ENCODE assay signal across 9 mouse cellular contexts in genomic region chr8:13105908-13106551, GRCm38 (mm10). TPM values are rescaled to one million over a fixed set of nuclear protein-coding genes. Genes with fewer than 3 reads are reported as not detected.
A peak's percentile ranks its signal among the peaks of the same experiment; 100 is the strongest.
DNase-seq lines count a peak whose midpoint lies in the region; ATAC-seq and TF ChIP-seq lines count a peak whose summit lies in the region.
"Had no signal": no experiment of that assay in that cellular context is flagged by ENCODE, and none has a peak within 500 bp of the region (broad histone marks: within the 10 kb centered on the region; RNA-seq: fewer than 3 reads in every experiment).

No protein-coding gene starts in this region.

- H3K27me3 ChIP-seq in forebrain, embryonic 13.5 days, result no peaks in the 10 kb centered on the region
- no peaks in the 10 kb centered on the region for H3K27me3 ChIP-seq in intestine, embryonic 15.5 days (replicated peaks)
- no peaks in the 10 kb centered on the region for H3K27me3 ChIP-seq in liver, postnatal 0 days (ENCODE audit: insufficient read depth, low read length)
- H3K27me3 ChIP-seq in small intestine, adult 2 months (ENCODE audit: control insufficient read depth, insufficient read depth, low read length), result no peaks in the 10 kb centered on the region

- peaks cover 36% of the 10 kb centered on the region for H3K4me1 ChIP-seq in forebrain, embryonic 13.5 days
- H3K4me1 ChIP-seq in intestine, embryonic 15.5 days (replicated peaks), result peaks cover 18% of the 10 kb centered on the region
- peaks cover 28% of the 10 kb centered on the region for H3K4me1 ChIP-seq in liver, postnatal 0 days (ENCODE audit: insufficient read depth)
- H3K4me1 ChIP-seq in small intestine, adult 2 months (ENCODE audit: control insufficient read depth, insufficient read depth, insufficient read length, low read length), result peaks cover 3% of the 10 kb centered on the region; the same call in 1 of the 2 replicates

- H3K4me2 ChIP-seq in forebrain, embryonic 13.5 days, result peak overlapping the region; percentile 96
- H3K4me2 ChIP-seq in intestine, embryonic 15.5 days (replicated peaks), result peak overlapping the region; percentile 84
- H3K4me2 ChIP-seq in liver, postnatal 0 days (ENCODE audit: low read depth, low read length), result peak overlapping the region; percentile 67

- peak; percentile 32 to 43 for DNase-seq in left cerebral cortex, adult 2 months (ENCODE audit: extremely low spot score in 1 of 2, low spot score in 2 of 2)
- no peak for DNase-seq in left cerebral cortex, adult 11 months (ENCODE audit: low spot score)
- DNase-seq in R1 (ENCODE audit: low read depth, low spot score), result peak; percentile 58
- DNase-seq in liver, postnatal 0 days, result peak; percentile 80
- no peak for DNase-seq in Muller cell, postnatal 12 days (ENCODE audit: inconsistent ontology term)

- no peak for TF ChIP-seq POLR2A in small intestine, adult 2 months (IDR thresholded peaks at IDR 0.05; ENCODE audit: low read depth, low read length)

- intact Hi-C loops in left cerebral cortex, adult 2 months (cut with DNase I), result loop anchor here (1.0 to 2.0 kb wide), 3 partner anchors 78 to 209 kb away; no protein-coding TSS in a partner anchor

- no peak for TF ChIP-seq CTCF in left cerebral cortex, adult 2 months (IDR thresholded peaks at IDR 0.05)
- no peak for TF ChIP-seq CTCF in liver, postnatal 0 days (IDR thresholded peaks at IDR 0.05; ENCODE audit: low read depth)
- no peak for TF ChIP-seq CTCF in small intestine, adult 2 months (IDR thresholded peaks at IDR 0.05; ENCODE audit: extremely low read depth, insufficient read length, insufficient replicate concordance, low read depth, low read length)

- H3K9me3 ChIP-seq in forebrain, embryonic 13.5 days (replicated peaks), result no peaks in the 10 kb centered on the region
- H3K9me3 ChIP-seq in intestine, embryonic 15.5 days, result no peaks in the 10 kb centered on the region
- no peaks in the 10 kb centered on the region for H3K9me3 ChIP-seq in liver, postnatal 0 days (ENCODE audit: low read length)

- no peak for TF ChIP-seq EP300 in liver, postnatal 0 days (IDR thresholded peaks at IDR 0.05; ENCODE audit: low read depth)

- H3K9ac ChIP-seq in forebrain, embryonic 13.5 days, result peak overlapping the region; percentile 95
- H3K9ac ChIP-seq in intestine, embryonic 15.5 days, result peak overlapping the region; percentile 89
- peak overlapping the region; percentile 94 for H3K9ac ChIP-seq in liver, postnatal 0 days (replicated peaks)

- ATAC-seq in forebrain, embryonic 13.5 days, result peak; percentile 48
- peak; percentile 70 for ATAC-seq in intestine, embryonic 15.5 days
- peak; percentile 54 for ATAC-seq in liver, postnatal 0 days

- H3K27ac ChIP-seq in left cerebral cortex, adult 2 months, result peak overlapping the region; percentile 91
- H3K27ac ChIP-seq in forebrain, embryonic 13.5 days, result peak overlapping the region; percentile 94
- H3K27ac ChIP-seq in intestine, embryonic 15.5 days, result peak overlapping the region; percentile 83
- H3K27ac ChIP-seq in liver, postnatal 0 days (ENCODE audit: low read depth), result peak overlapping the region; percentile 92
- peak overlapping the region; percentile 61 for H3K27ac ChIP-seq in small intestine, adult 2 months (ENCODE audit: insufficient read depth, low read depth, low read length)

- WGBS in forebrain, embryonic 13.5 days, result under 1% methylated on average over 53 of the region's 63 CpGs
- WGBS in intestine, embryonic 15.5 days, result under 1% methylated on average over 63 of the region's 63 CpGs
- WGBS in liver, postnatal 0 days (ENCODE audit: insufficient replicate concordance), result under 1% methylated on average over 55 of the region's 63 CpGs
- WGBS in small intestine, adult 2 months, result 1% methylated on average over 63 of the region's 63 CpGs

- H3K36me3 ChIP-seq in forebrain, embryonic 13.5 days (ENCODE audit: poor library complexity, severe bottlenecking), result peaks cover 10% of the 10 kb centered on the region; the same call in 1 of the 2 replicates
- no peaks in the 10 kb centered on the region for H3K36me3 ChIP-seq in intestine, embryonic 15.5 days
- peaks cover 6% of the 10 kb centered on the region; the same call in 1 of the 2 replicates for H3K36me3 ChIP-seq in liver, postnatal 0 days (replicated peaks; ENCODE audit: insufficient read depth, low read length)
- peaks cover 4% of the 10 kb centered on the region; the same call in 1 of the 2 replicates for H3K36me3 ChIP-seq in small intestine, adult 2 months (ENCODE audit: control insufficient read depth, insufficient read depth, low read length)

- peak overlapping the region; percentile 97 for H3K4me3 ChIP-seq in left cerebral cortex, adult 2 months
- peak overlapping the region; percentile 94 for H3K4me3 ChIP-seq in forebrain, embryonic 13.5 days
- H3K4me3 ChIP-seq in intestine, embryonic 15.5 days (replicated peaks), result peak overlapping the region; percentile 81
- peak overlapping the region; percentile 79 for H3K4me3 ChIP-seq in liver, postnatal 0 days (ENCODE audit: low read depth, low read length)
- peak overlapping the region; percentile 86 for H3K4me3 ChIP-seq in small intestine, adult 2 months (ENCODE audit: low read depth, low read length)

RNA-seq across cellular contexts. Expression of gene Cul4a, which starts 0.6 kb away (rescaled TPM):
- 10 to 100 TPM; 53.4 to 54.0 TPM for total RNA-seq in left cerebral cortex, adult 2 months (2021)
- 66.3 and 69.0 TPM in 2 replicates for polyA plus RNA-seq in forebrain, embryonic 13.5 days (2015; fragmentation: Nextera tagmentation; extraction: Ambion mirVana)
- 84.4 and 91.5 TPM in 2 replicates for polyA plus RNA-seq in intestine, embryonic 15.5 days (2015; fragmentation: Nextera tagmentation; extraction: Ambion mirVana)
- polyA plus RNA-seq in liver, postnatal 0 days (2015; fragmentation: Nextera tagmentation; extraction: Ambion mirVana), result 60.5 and 62.9 TPM in 2 replicates
- 19.2 and 23.8 TPM in 2 replicates for polyA plus RNA-seq in small intestine, adult 2 months (2012; rRNA removed)

RNA-seq across cellular contexts. Expression of gene Pcid2, which starts 0.8 kb away (rescaled TPM):
- total RNA-seq in left cerebral cortex, adult 2 months (2021), result 10 to 100 TPM; 27.8 to 30.7 TPM
- 49.8 and 52.5 TPM in 2 replicates for polyA plus RNA-seq in forebrain, embryonic 13.5 days (2015; fragmentation: Nextera tagmentation; extraction: Ambion mirVana)
- polyA plus RNA-seq in intestine, embryonic 15.5 days (2015; fragmentation: Nextera tagmentation; extraction: Ambion mirVana), result 32.0 and 36.7 TPM in 2 replicates
- polyA plus RNA-seq in liver, postnatal 0 days (2015; fragmentation: Nextera tagmentation; extraction: Ambion mirVana), result 6.7 and 8.8 TPM in 2 replicates
- polyA plus RNA-seq in small intestine, adult 2 months (2012; rRNA removed), result 8.5 and 13.0 TPM in 2 replicates

RNA-seq across cellular contexts. Expression of gene Proz, which starts 45.3 kb away (rescaled TPM):
- total RNA-seq in left cerebral cortex, adult 2 months (2021), result not detected
- polyA plus RNA-seq in forebrain, embryonic 13.5 days (2015; fragmentation: Nextera tagmentation; extraction: Ambion mirVana), result 0.92 and 1.1 TPM in 2 replicates
- 5.6 and 6.8 TPM in 2 replicates for polyA plus RNA-seq in intestine, embryonic 15.5 days (2015; fragmentation: Nextera tagmentation; extraction: Ambion mirVana)
- 93.8 and 97.1 TPM in 2 replicates for polyA plus RNA-seq in liver, postnatal 0 days (2015; fragmentation: Nextera tagmentation; extraction: Ambion mirVana)
- 28.0 and 33.2 TPM in 2 replicates for polyA plus RNA-seq in small intestine, adult 2 months (2012; rRNA removed)
- total RNA-seq: neutrophil, adult 5-6 weeks had no signal

RNA-seq across cellular contexts. Expression of gene Lamp1, which starts 52.9 kb away (rescaled TPM):
- 100 to 1,000 TPM; 251 to 255 TPM for total RNA-seq in left cerebral cortex, adult 2 months (2021)
- polyA plus RNA-seq in forebrain, embryonic 13.5 days (2015; fragmentation: Nextera tagmentation; extraction: Ambion mirVana), result 194 and 201 TPM in 2 replicates
- 404 and 407 TPM in 2 replicates for polyA plus RNA-seq in intestine, embryonic 15.5 days (2015; fragmentation: Nextera tagmentation; extraction: Ambion mirVana)
- 199 and 206 TPM in 2 replicates for polyA plus RNA-seq in liver, postnatal 0 days (2015; fragmentation: Nextera tagmentation; extraction: Ambion mirVana)
- polyA plus RNA-seq in small intestine, adult 2 months (2012; rRNA removed), result 355 and 658 TPM in 2 replicates

Comparison
In these comparisons a context has a peak if more than half of its experiments do, and no peak if none do; other contexts are left out.
1. DNase-seq: peak in left cerebral cortex, adult 2 months (2 of 2), R1 (single experiment) and liver, postnatal 0 days (single experiment); none in left cerebral cortex, adult 11 months (single experiment) and Muller cell, postnatal 12 days (single experiment).
2. Peak in every context shown above with its lines, with median percentiles within 50 percentile points of each other: H3K27ac ChIP-seq, H3K4me3 ChIP-seq, ATAC-seq, H3K4me2 ChIP-seq and H3K9ac ChIP-seq.